Mouse (Mus musculus) stomach, adult 2 months (tissue): Measurements from ENCODE around the gene Cmtr2. TPM values are rescaled to one million over a fixed set of nuclear protein-coding genes. Genes with fewer than 3 reads are reported as not detected.

Source experiments
- polyA plus RNA-seq: library from polyadenylated mRNA; depleted of rRNA; stranded (reverse); fragments of >200 nt; gene quantifications from 2 replicates; pipeline ENCODE4 v1.2.3, GENCODE M21; 2012; rRNA removed

Gene Cmtr2
- 1.2 and 1.3 TPM in 2 replicates for polyA plus RNA-seq

DNA sequence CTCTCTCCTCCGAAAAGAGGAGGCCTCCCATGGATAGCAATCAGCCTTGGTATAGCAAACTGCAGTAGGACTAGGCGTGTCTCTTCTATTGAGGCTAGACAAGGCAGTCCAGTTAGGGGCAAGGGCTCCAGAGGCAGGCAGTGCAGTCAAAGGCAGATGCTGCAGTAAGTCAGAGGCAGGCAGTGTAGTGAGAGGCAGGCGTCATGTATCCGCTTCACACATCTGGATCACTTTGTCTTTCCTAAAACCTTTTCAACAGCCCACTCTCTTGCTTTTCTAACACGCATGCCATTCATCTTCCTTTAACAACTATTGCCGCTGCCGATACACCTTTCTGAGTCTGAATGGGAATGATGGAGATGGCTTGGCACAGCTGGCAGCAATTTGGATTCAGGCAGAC, at the start of gene Cmtr2:
Gene Cmtr2 (plus strand): TSS at position 301 of the 400 bp plus-strand sequence.

DNA sequence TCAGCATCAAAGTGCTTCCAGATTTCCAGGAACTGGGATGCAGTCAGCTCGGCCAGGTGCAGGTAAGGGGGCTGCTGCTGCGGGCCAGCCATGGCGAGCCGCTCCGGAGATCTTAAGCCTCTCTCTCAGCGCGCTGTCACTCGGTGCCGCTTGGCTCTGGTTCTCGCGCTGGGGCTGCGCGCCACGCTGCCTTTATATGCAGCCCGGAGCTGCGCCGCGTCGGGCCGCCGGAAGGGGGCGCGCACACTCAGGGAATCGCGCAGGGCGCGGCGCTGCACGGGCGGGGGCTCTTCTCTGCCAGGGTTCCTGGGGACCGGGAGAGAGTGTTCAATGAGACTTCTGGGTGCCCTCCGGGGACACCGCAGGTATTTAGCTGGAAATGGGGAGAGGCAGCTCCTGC, 47.4 kb upstream of the Cmtr2 start, which contains the start of gene Calb2:
Gene Calb2 (minus strand): TSS at position 165 of the 400 bp plus-strand sequence.

DNA sequence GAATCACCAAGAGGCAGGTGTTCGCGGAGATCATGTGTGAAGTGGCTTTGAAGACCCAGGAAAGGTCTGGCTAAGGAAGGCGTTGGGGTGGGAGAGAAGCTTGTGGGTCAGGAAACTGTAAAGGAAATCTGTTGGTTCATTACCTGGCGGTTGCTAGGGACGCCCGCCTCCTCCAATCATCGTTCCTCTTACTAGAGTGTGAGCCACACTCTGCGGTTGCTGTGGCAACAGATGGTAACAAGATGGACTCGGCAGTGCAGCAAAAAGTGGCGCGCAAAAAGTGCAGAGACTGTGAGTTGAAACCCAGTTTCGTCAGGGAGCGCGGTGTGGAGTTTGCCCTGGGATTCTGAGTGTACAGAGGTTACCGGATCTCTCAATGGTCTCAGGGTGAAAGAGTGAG, 51.3 kb downstream of the Cmtr2 start, which contains the start of gene Hydin:
Gene Hydin (plus strand): TSS at position 237 of the 400 bp plus-strand sequence.

Other genes starting within 250 kb of the Cmtr2 start
- 0.05 and 0.15 TPM in 2 replicates for gene Tat, start 225.2 kb upstream of the Cmtr2 start, polyA plus RNA-seq
- gene Chst4, start 175.9 kb upstream of the Cmtr2 start, polyA plus RNA-seq, result 9.2 and 10.0 TPM in 2 replicates
- gene Zfp612, start 135.9 kb upstream of the Cmtr2 start, polyA plus RNA-seq, result 0.38 and 0.61 TPM in 2 replicates
- gene Gm21964, start 114.5 kb upstream of the Cmtr2 start, polyA plus RNA-seq, result not detected in 2 replicates
- not detected in 2 replicates for gene Gm17720, start 112.9 kb upstream of the Cmtr2 start, polyA plus RNA-seq
- gene Calb2, start 47.5 kb upstream of the Cmtr2 start, polyA plus RNA-seq, result 0.22 and 0.25 TPM in 2 replicates
- under 0.01 TPM in 1 of 2 replicates, not detected in the other for gene Hydin, start 51.3 kb downstream of the Cmtr2 start, polyA plus RNA-seq